Mouse (Mus musculus): ENCODE results near the gene Cdc25b. TPM values are rescaled to one million over a fixed set of nuclear protein-coding genes. Genes with fewer than 3 reads are reported as not detected.

Cdc25b gene
- polyA plus RNA-seq, 1 experiment from 2014 or later: 73.8 TPM

DNA sequence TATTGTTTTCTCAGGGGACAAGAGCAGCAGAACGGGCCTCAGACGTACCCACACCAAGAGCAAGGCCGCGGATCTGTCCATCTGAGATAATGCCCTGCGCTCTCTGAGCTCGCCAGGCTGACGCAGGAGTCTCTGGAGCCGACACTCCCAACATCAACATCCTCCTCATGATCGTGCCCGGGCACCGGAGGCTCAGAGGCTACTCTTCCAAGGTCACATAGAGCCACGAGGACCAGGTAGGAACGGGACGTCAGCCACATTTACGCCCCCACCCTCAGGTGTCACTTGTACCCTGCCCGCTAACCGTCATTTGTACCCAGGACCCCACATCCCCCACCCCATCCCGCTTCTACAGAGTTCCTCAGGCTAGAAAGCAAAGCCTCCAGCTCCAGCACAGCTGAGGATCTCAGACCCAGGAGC, 27.2 kb upstream of the Cdc25b start:
- peak overlapping the region; percentile 78 for H3K4me3 ChIP-seq (ENCODE audit: low read length)
- peak overlapping the region; percentile 91 for H3K9ac ChIP-seq (replicated peaks; ENCODE audit: low read length)
- peaks cover under 1% of the 10 kb centered on the region; the same call in 1 of the 2 replicates for H3K9me3 ChIP-seq (ENCODE audit: low read length)
- H3K27ac ChIP-seq (ENCODE audit: low read length): peak overlapping the region; percentile 85
- H3K4me2 ChIP-seq (replicated peaks; ENCODE audit: low read depth, low read length): peak overlapping the region; percentile 87
- WGBS: under 1% methylated on average over 18 of the region's 18 CpGs
- ATAC-seq (ENCODE audit: low FRiP score, low TSS enrichment): peak; percentile 50
- H3K27me3 ChIP-seq (ENCODE audit: insufficient read depth, low read length): no peaks in the 10 kb centered on the region
- H3K4me1 ChIP-seq (ENCODE audit: insufficient read depth, low read length): peaks cover 13% of the 10 kb centered on the region
- no peaks in the 10 kb centered on the region for H3K36me3 ChIP-seq (ENCODE audit: insufficient read depth, low read length)

DNA sequence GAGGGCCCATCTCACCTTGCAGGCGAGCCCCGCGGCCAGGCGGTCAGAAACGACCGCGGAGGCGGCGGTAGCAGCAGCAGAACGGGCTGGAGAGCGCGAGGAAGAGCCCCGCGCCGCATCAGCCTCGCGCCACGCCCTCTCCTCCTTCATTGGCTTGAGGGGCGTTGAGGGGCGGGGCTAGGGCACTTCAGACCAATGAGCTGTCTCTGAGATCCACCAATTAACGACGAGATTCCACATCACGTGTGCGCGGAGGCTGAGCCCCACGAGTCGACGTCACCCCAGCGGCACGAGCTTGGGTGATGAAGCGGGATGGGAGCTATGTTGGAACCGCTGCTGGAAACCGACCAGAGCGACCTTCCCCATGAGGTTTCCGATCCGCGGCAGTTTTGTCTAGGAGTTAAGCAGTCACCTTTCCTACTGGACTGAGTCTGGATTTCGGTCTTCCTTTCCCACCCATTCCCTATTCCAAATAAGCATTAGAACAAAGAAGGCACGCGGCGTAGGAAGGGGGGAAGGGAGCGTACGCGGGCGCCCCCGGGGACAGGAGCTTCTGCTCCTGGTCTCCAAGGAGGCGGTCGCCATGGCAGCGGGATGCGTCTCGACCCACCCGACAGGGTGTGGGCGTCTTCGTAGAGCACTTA, 26.7 kb upstream of the Cdc25b start, which contains the start of gene 1700037H04Rik:
Gene 1700037H04Rik, minus strand, starts transcription at position 144 of the 644 bp plus-strand sequence.
- H3K36me3 ChIP-seq (ENCODE audit: insufficient read depth, low read length): no peaks in the 10 kb centered on the region
- peak within 1 kb of the TSS; percentile 78 for H3K4me3 ChIP-seq (ENCODE audit: low read length)
- H3K4me1 ChIP-seq (ENCODE audit: insufficient read depth, low read length): peaks cover 13% of the 10 kb centered on the region
- peak; percentile 97 for ATAC-seq (ENCODE audit: low FRiP score, low TSS enrichment)
- no peaks in the 10 kb centered on the region for H3K27me3 ChIP-seq (ENCODE audit: insufficient read depth, low read length)
- H3K9ac ChIP-seq (replicated peaks; ENCODE audit: low read length): peak within 1 kb of the TSS; percentile 91
- peaks cover 6% of the 10 kb centered on the region for H3K9me3 ChIP-seq (ENCODE audit: low read length)
- peak within 1 kb of the TSS; percentile 95 for H3K27ac ChIP-seq (ENCODE audit: low read length)
- H3K4me2 ChIP-seq (replicated peaks; ENCODE audit: low read depth, low read length): peak within 1 kb of the TSS; percentile 97
- WGBS: under 1% methylated on average over 54 of the region's 54 CpGs

DNA sequence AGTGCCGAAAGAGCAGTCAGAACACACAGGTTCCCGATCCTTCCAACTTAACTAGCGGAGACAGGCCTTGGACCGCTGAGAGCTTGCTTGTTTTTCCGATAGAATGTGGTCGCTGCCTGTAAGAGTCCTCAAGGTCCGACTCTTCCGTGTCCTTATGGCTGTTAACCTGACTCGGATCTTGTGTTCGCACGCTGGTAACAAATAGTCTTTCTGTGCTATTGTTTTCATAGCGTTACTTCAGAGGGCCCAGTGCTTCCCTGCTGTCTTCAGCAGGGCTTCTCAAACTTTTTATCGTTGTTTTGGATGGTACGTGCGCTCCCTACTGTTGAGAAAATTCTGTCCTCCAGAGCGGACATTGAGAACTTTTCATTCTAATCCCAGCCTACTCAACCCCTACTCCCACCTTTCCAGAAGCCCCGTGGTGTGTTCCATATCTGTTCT, 26.1 kb upstream of the Cdc25b start:
- peaks cover 13% of the 10 kb centered on the region for H3K4me1 ChIP-seq (ENCODE audit: insufficient read depth, low read length)
- H3K4me2 ChIP-seq (replicated peaks; ENCODE audit: low read depth, low read length): peak overlapping the region; percentile 97
- H3K27ac ChIP-seq (ENCODE audit: low read length): peak overlapping the region; percentile 95
- no peaks in the 10 kb centered on the region for H3K27me3 ChIP-seq (ENCODE audit: insufficient read depth, low read length)
- H3K4me3 ChIP-seq (ENCODE audit: low read length): peak overlapping the region; percentile 78
- peak overlapping the region; percentile 88 for H3K9ac ChIP-seq (replicated peaks; ENCODE audit: low read length)
- peak; percentile 16; the same call in 1 of the 2 replicates for ATAC-seq (ENCODE audit: low FRiP score, low TSS enrichment)
- H3K36me3 ChIP-seq (ENCODE audit: insufficient read depth, low read length): no peaks in the 10 kb centered on the region
- WGBS: under 1% methylated on average over 17 of the region's 17 CpGs
- H3K9me3 ChIP-seq (ENCODE audit: low read length): peaks cover 8% of the 10 kb centered on the region

DNA sequence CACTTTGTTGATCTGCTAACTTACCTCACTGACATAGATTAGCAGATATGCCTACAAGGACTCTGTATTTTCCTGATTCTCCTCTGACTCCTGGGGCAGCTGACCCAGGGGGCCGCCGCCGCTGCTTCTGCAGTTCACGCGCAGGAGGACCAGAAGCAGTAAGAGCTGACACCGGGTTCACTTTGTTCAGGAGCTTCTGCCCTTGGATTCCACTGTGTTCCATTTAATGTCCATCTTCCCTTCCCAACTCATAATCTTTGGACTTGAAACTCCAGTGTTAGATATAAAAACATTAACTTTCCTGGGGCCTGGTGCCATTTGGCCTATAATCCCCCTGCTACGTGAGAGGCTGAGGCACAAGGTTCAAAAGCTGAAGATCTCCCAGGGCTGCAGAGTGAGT, 22.8 kb upstream of the Cdc25b start:
- Histone ChIP-seq H3K4me1 (ENCODE audit: insufficient read depth, low read length) (peaks cover 8% of the 10 kb centered on the region), H3K27me3 (ENCODE audit: insufficient read depth, low read length) (no peaks in the 10 kb centered on the region), H3K4me3 (ENCODE audit: low read length) (no peak overlapping the region), H3K9me3 (ENCODE audit: low read length) (peaks cover 8% of the 10 kb centered on the region), H3K27ac (ENCODE audit: low read length) (no peak overlapping the region), H3K36me3 (ENCODE audit: insufficient read depth, low read length) (no peaks in the 10 kb centered on the region), H3K9ac (replicated peaks; ENCODE audit: low read length) (no peak overlapping the region), H3K4me2 (replicated peaks; ENCODE audit: low read depth, low read length) (no peak overlapping the region)
- no peak for ATAC-seq (ENCODE audit: low FRiP score, low TSS enrichment)
- 74% methylated on average over 7 of the region's 7 CpGs for WGBS

DNA sequence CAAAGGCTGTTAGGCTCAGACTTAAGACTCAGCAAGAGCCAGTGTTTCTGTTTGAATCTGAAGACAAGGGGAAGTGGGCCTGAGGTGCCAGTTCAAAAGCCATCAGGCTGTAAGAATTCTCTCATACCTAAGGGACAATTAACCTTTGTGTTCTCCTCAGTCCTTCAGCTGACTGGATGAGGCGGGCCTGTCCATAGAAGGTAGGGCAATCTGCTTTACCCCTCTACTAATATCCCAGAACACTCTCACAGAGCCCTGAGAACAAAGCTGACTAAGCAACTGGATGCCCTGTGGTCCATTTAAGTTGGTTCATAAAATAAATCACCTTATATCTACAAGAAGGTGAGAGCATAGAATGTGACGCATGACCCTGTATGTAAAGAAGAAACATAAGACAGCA, 20.6 kb upstream of the Cdc25b start:
- no peak for ATAC-seq (ENCODE audit: low FRiP score, low TSS enrichment)
- H3K4me1 ChIP-seq (ENCODE audit: insufficient read depth, low read length): peaks cover 2% of the 10 kb centered on the region
- no peak overlapping the region for H3K4me2 ChIP-seq (replicated peaks; ENCODE audit: low read depth, low read length)
- H3K9ac ChIP-seq (replicated peaks; ENCODE audit: low read length): no peak overlapping the region
- H3K9me3 ChIP-seq (ENCODE audit: low read length): peaks cover 8% of the 10 kb centered on the region
- no peak overlapping the region for H3K27ac ChIP-seq (ENCODE audit: low read length)
- no peak overlapping the region for H3K4me3 ChIP-seq (ENCODE audit: low read length)
- WGBS: 86% methylated on average over 2 of the region's 2 CpGs
- peaks cover 7% of the 10 kb centered on the region for H3K27me3 ChIP-seq (ENCODE audit: insufficient read depth, low read length)
- no peaks in the 10 kb centered on the region for H3K36me3 ChIP-seq (ENCODE audit: insufficient read depth, low read length)

DNA sequence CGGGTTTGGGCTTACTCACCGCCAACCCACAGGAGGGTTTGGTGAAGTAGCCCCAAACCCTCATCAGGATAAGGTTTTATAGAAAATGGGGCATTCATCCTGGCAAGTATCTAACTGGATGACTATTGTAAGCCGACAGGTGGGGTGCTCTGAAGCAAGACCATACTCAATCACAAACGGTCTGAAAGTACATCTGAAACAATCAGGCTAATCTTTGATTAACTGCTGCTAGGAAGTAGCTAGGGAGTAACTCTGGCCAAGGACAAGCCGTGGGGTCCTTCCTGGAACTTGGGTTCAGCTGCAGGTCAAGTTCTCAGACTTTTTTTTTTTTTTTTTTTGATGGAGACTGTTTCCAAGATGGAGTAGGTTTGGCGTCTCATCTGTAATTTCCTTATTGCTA, 18.8 kb upstream of the Cdc25b start:
- no peak for ATAC-seq (ENCODE audit: low FRiP score, low TSS enrichment)
- Histone ChIP-seq H3K36me3 (ENCODE audit: insufficient read depth, low read length) (no peaks in the 10 kb centered on the region), H3K9ac (replicated peaks; ENCODE audit: low read length) (no peak overlapping the region), H3K4me1 (ENCODE audit: insufficient read depth, low read length) (peaks cover 10% of the 10 kb centered on the region), H3K4me2 (replicated peaks; ENCODE audit: low read depth, low read length) (no peak overlapping the region), H3K4me3 (ENCODE audit: low read length) (no peak overlapping the region), H3K27me3 (ENCODE audit: insufficient read depth, low read length) (peaks cover 24% of the 10 kb centered on the region), H3K9me3 (ENCODE audit: low read length) (peaks cover 8% of the 10 kb centered on the region), H3K27ac (ENCODE audit: low read length) (no peak overlapping the region)
- WGBS: 58% methylated on average over 6 of the region's 6 CpGs

DNA sequence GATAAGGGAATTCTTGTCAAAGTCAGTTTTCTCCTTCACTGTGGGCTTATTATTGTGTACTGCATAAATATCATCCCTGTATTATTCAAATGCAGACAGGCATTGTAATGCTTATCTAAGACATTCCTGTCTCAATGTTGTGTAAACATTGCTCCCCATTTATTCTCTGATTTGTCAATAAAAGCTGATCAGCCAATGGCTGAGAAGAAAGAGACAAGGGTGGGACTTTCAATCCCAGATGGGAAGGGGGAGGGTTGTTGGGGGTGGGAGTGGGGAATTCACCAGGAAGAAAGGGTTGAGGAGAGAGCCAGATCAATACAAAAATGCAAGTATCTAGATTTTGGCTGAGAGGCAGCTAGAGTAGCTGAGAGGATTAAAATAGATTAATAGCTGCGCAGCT, 17.8 kb upstream of the Cdc25b start:
- Histone ChIP-seq H3K4me3 (ENCODE audit: low read length) (no peak overlapping the region), H3K9ac (replicated peaks; ENCODE audit: low read length) (no peak overlapping the region), H3K27me3 (ENCODE audit: insufficient read depth, low read length) (peaks cover 27% of the 10 kb centered on the region), H3K36me3 (ENCODE audit: insufficient read depth, low read length) (no peaks in the 10 kb centered on the region), H3K4me1 (ENCODE audit: insufficient read depth, low read length) (peaks cover 10% of the 10 kb centered on the region), H3K4me2 (replicated peaks; ENCODE audit: low read depth, low read length) (no peak overlapping the region), H3K9me3 (ENCODE audit: low read length) (peaks cover 8% of the 10 kb centered on the region), H3K27ac (ENCODE audit: low read length) (no peak overlapping the region)
- WGBS: 83% methylated on average over 1 of the region's 1 CpGs
- ATAC-seq (ENCODE audit: low FRiP score, low TSS enrichment): no peak

DNA sequence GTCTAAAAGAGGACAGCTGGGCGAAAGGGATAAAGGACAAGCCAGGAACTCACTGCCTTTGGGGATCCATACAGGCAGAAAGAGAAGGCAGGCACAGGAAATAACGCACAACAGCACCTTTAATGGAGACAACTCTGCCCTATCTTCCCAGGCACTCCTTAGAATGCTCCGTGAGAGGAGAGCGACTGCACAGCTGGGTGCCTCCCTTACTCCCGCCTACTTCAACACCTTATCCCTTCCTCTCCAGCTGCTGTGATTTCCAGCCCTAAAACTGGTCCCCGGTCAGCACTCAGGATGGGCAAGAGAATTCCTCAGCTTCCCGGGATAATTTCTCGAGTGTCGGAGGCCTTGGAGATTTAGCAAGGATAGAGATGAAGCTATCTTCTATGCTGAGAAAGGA, 15.8 kb upstream of the Cdc25b start:
- Histone ChIP-seq H3K27me3 (ENCODE audit: insufficient read depth, low read length) (peaks cover 27% of the 10 kb centered on the region), H3K4me2 (replicated peaks; ENCODE audit: low read depth, low read length) (peak overlapping the region; percentile 56), H3K4me3 (ENCODE audit: low read length) (peak overlapping the region; percentile 38), H3K4me1 (ENCODE audit: insufficient read depth, low read length) (peaks cover 24% of the 10 kb centered on the region), H3K9ac (replicated peaks; ENCODE audit: low read length) (peak overlapping the region; percentile 48; the same call in 1 of the 2 replicates), H3K9me3 (ENCODE audit: low read length) (no peaks in the 10 kb centered on the region), H3K36me3 (ENCODE audit: insufficient read depth, low read length) (0 out of 2 replicates have a peak, but pooled peaks cover 3% of the 10 kb centered on the region), H3K27ac (ENCODE audit: low read length) (no peak overlapping the region)
- no peak for ATAC-seq (ENCODE audit: low FRiP score, low TSS enrichment)
- 17% methylated on average over 9 of the region's 9 CpGs for WGBS

DNA sequence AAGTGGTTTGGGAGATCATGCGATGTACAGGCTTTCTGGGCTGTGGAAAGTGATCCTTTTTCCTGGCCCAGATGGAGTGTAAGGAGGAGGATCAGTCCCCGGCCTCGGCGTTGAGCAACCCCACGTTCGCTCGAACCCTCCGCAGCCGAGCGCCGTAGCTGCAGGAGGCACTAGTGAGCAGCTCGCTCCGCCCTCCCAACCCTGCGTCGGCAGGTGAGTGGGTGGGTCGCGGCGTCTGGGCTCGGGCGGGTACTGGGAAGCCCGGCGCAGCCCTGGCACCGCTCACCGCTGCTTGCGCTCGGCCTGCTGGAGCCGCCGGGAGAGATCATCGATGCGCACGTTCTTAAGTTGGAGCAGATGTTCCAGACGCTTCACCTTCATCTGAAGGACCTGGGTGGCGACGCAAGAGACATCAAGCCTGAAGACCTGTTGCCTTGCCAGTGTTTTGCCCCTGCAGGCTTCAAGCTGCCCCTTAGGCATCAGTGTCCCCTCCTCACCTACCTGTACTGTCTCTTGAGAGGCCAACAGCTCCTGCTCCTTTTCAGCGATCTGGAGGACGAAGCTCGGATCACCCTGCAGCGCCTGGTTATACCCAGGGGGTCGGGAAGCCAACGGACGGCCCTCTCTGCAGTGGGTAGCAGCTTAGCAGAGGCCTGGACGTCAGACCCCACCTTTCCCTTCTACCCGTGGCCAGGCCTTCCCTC, 15.2 kb upstream of the Cdc25b start:
- H3K36me3 ChIP-seq (ENCODE audit: insufficient read depth, low read length): 0 out of 2 replicates have a peak, but pooled peaks cover 9% of the 10 kb centered on the region
- H3K27me3 ChIP-seq (ENCODE audit: insufficient read depth, low read length): peaks cover 27% of the 10 kb centered on the region
- peak overlapping the region; percentile 56 for H3K4me2 ChIP-seq (replicated peaks; ENCODE audit: low read depth, low read length)
- peak overlapping the region; percentile 48; the same call in 1 of the 2 replicates for H3K9ac ChIP-seq (replicated peaks; ENCODE audit: low read length)
- 10% methylated on average over 43 of the region's 43 CpGs for WGBS
- peaks cover 30% of the 10 kb centered on the region for H3K4me1 ChIP-seq (ENCODE audit: insufficient read depth, low read length)
- peak; percentile 6; the same call in 1 of the 2 replicates for ATAC-seq (ENCODE audit: low FRiP score, low TSS enrichment)
- H3K27ac ChIP-seq (ENCODE audit: low read length): no peak overlapping the region
- H3K9me3 ChIP-seq (ENCODE audit: low read length): no peaks in the 10 kb centered on the region
- peak overlapping the region; percentile 38 for H3K4me3 ChIP-seq (ENCODE audit: low read length)

DNA sequence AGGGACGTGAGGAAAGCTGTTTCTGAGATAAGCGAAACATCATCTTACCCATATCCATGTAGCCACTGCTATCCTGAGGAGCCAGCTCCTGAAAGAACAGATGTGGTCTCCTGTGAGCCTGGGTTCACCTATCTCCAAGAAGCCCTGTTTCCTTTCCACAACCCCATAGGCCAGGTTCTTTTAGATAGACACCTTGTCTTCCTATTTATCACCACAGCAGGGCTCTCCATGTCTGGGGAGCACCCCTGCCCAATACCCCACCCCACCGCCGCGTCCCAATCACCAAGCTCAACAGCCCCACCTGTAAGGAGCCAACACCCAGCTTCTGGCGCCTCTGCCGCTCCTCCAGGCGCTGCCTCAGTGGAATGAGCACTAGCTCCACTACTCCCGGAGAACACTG, 14.4 kb upstream of the Cdc25b start:
- Histone ChIP-seq H3K9me3 (ENCODE audit: low read length) (no peaks in the 10 kb centered on the region), H3K36me3 (ENCODE audit: insufficient read depth, low read length) (0 out of 2 replicates have a peak, but pooled peaks cover 13% of the 10 kb centered on the region), H3K4me3 (ENCODE audit: low read length) (no peak overlapping the region), H3K9ac (replicated peaks; ENCODE audit: low read length) (no peak overlapping the region), H3K27me3 (ENCODE audit: insufficient read depth, low read length) (peaks cover 27% of the 10 kb centered on the region), H3K27ac (ENCODE audit: low read length) (no peak overlapping the region), H3K4me1 (ENCODE audit: insufficient read depth, low read length) (peaks cover 38% of the 10 kb centered on the region), H3K4me2 (replicated peaks; ENCODE audit: low read depth, low read length) (no peak overlapping the region)
- no peak for ATAC-seq (ENCODE audit: low FRiP score, low TSS enrichment)
- WGBS: 49% methylated on average over 9 of the region's 9 CpGs

All from kidney, embryonic 16.5 days (tissue).